Mouse (Mus musculus) megakaryocyte, adult 5-6 weeks (primary cell): ENCODE measurements around the gene Il11ra1. TPM values are rescaled to one million over a fixed set of nuclear protein-coding genes. Genes with fewer than 3 reads are reported as not detected.
"Not testable (repeated sequence)": the region's sequence is repeated elsewhere in the genome, so short reads cannot be mapped to it uniquely, and the experiment has no call there.

Experiments used
- ATAC-seq: 2 replicates; pipeline ENCODE4 v1.8.0; 2016; ENCODE audit warnings: mild to moderate bottlenecking, inconsistent platforms; ENCODE audit not compliant: poor library complexity, severe bottlenecking
- total RNA-seq, 2 experiments: library from RNA; stranded (forward) in 1 of 2; stranded (reverse) in 1 of 2; fragments of 153-499, 151-499 nt in 1 of 2; fragments of 221-1000, 200-1000 nt in 1 of 2; gene quantifications; 2 replicates each; pipeline versions ENCODE4 v1.2.3 to v1.2.4; 2015 to 2017

Gene Il11ra1
- total RNA-seq, 2 experiments from 2014 or later, result 13.4 to 52.1 TPM

GRCm38 (mm10) chr4:41678863-41679262 lies 20.9 kb upstream of the Il11ra1 start:
- ATAC-seq, result no peak

DNA sequence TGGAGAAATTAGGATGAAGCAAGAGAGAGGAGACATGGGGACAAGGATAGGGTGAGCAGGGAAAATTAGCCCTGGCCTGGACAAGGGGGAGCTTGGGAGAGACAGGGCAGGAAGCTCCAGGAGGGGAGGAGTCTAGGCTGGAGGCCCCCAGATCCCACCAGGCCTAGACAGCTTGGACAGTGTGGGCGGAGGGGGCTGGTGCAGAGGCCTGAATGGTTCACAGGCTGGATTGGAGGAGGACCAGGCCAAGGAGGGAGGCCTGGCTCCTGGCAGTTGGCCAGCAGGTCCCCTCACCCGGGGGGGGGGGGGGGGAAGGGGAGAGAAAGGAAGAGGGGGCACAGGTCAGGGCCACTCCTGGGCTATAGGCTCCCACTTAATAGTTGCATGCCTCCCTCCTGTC lies 20.5 kb upstream of the Il11ra1 start:
- no peak for ATAC-seq

GRCm38 (mm10) chr4:41681176-41681575 lies 18.6 kb upstream of the Il11ra1 start:
- no peak for ATAC-seq

DNA sequence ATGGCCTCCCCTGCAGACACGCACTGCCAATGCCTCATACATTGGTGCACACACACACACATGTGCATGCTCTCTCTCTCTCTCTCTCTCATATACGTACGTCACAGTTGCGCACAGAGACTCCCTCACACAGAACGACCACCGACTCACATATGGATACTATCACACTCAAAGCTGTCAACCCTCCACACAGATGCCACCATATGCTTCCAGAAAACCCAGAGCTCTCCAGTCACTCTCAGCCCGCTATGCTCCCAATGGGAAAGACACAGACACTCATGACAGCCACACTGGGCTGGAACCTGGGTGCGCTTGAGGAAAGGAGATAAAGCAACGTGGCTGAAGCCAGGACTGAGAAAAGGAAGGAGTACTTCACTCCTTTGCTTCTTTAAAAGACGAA lies 17.8 kb upstream of the Il11ra1 start:
- ATAC-seq, result no peak

DNA sequence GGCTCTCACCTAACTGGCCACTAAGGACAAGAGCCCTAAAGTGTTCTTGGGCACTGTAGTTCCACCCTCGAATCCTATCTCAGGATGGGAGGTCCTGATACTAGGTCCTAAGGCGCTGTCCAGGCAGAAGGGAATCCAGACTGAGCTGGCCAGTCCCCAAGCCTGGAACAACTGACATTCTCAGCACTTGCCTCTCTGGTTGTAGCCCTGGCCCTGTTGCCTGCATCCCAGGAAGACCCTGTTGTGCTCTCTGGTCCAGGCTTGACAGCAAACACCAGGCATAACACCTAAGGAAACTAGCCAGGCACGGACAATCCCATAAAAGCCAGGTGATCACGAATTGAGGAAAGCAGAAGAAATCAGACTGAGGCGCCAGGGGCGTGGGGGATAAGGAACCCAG lies 17.0 kb upstream of the Il11ra1 start:
- no peak for ATAC-seq

DNA sequence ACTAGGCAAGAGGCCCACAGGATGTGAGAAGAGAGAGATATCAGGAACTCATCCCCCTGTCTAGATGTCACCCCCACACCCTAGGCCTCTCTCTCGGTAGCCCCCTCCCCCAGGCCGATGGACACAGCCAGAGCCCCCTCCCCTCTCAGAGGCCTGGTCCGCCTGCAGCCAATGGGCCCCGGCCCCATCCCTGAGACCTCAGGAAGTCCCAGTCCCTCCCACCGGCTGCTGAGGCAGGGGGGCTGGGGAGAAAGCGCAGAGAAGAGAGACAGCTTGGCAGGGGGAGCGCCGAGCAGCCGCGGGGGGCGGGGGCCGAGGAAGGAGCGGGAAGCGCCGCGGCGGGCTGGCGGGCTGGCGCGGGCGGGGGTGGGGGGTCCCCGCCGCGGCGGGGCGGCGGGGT lies 16.5 kb upstream of the Il11ra1 start:
- not testable (repeated sequence) for ATAC-seq

DNA sequence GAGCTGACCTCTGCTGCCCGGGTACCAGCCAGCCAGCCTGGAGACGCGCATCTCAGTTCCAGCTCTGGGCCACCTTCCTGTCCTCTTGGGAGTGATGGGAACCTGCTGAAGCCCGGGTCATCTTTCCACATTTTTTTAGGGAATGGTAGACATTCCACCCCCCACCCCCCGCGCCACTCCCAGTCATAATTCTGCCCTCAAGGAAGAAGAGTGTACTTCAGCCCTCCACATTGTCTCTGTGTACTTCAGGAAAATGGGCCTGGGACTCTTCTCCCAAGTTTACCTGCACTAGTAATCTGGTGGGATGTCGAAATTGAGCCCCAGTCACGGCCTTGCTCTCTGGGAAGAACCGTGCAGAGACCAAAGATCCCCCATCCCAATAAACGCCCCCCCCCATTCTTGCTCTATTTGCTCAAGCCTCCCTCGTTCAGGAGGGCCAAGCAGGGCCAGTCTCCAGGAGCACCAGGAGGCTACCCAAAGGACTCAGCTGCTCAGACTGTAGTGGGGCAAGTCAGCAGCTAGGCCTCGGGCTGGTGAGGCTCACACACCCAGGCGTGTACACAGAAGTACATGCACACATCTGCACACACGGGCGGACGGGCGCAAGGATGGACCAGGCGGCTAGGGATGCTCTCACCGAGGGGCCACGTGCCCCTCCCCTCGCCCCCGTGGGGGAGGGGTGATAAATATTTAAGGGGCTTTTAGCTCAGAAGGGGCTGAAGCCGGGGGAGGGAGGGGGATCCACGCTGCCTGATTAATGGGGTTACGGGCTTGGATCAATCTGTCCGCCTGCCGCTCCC lies 15.5 kb upstream of the Il11ra1 start:
- not testable (repeated sequence) for ATAC-seq

- not testable (repeated sequence) for ATAC-seq
Measured at GRCm38 (mm10) chr4:41684931-41685453, 14.8 kb upstream of the Il11ra1 start.

GRCm38 (mm10) chr4:41685882-41686492 lies 13.8 kb upstream of the Il11ra1 start:
- ATAC-seq, result not testable (repeated sequence)

- not testable (repeated sequence) for ATAC-seq
Measured at GRCm38 (mm10) chr4:41688562-41688961, 11.2 kb upstream of the Il11ra1 start.

GRCm38 (mm10) chr4:41690014-41690413 lies 9.8 kb upstream of the Il11ra1 start:
- ATAC-seq, result not testable (repeated sequence)

- not testable (repeated sequence) for ATAC-seq
Measured at GRCm38 (mm10) chr4:41693511-41693910, 6.3 kb upstream of the Il11ra1 start.

- not testable (repeated sequence) for ATAC-seq
Measured at GRCm38 (mm10) chr4:41695800-41696199, 4.0 kb upstream of the Il11ra1 start.

DNA sequence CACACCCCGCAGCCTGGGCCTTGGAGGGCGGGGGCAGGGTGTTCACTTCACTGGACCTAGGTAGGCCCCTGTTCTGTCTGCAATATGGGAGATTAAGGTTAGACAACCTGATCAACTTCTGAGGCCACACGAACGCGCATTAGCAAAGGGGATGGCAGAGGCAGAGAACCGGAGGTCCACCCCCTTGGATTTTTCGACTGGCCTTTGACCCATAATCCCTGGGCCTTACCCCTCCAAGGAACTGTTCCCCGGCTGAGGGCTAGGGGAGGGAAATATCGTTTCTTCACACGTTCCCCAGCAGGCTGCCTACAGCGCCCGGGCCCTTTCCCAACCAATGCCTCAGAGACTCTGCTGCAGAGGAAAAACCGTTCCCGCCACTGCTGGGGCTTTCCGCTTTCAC lies 3.3 kb upstream of the Il11ra1 start:
- not testable (repeated sequence) for ATAC-seq

GRCm38 (mm10) chr4:41696930-41697841 lies 2.6 kb upstream of the Il11ra1 start, which contains the start of gene Cntfr:
TSS of gene Cntfr (minus strand) at chr4:41697089.
- ATAC-seq, result not testable (repeated sequence)

DNA sequence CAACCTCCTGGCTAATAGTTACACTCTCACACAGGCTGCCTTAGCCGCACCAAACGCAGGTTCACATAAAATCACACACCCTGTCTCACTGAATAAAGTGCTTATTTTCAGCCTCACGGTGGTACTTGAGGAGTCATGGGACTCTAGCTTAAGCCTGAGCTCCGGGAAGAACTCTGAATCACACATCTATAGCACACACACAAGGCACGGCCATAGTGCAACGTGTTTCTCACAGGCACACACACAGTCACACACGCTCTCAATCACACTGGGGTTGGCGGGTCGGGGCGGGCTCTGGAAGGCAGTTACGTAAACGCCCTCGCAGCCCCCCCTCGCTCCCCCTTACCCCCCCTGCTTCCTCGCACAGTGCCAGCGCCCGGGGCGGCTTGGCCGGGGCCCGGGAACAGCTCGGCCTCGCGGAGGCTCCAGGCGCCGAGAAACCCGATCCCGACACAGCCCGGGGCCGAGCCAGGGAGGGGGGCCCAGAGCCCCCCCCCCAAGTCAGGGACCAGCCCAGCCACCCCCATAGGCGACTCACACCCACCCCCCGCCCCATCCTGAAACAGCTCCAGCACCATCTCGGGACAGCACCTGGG lies 1.3 kb upstream of the Il11ra1 start:
- ATAC-seq, result not testable (repeated sequence)

DNA sequence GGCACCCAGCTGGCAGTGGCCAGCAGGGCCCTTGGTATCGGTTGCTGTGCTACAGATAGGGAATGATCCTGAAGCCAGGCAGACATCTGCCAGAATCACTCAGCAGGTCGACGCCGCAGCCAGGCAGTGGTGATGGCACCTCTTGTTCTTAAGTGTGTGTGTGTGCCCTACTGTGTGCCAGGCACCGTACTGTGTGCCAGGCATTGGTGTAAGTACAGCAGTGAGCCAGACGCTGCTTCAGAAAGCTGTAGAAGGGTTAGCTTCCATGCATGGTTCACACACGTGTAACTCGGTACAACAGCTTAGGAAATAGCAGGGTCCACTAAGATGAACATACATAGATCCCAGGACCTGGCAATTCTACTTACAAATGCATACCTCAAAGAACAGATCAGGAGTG lies 435 bp downstream of the Il11ra1 start:
- not testable (repeated sequence) for ATAC-seq

- ATAC-seq, result not testable (repeated sequence)
Measured at GRCm38 (mm10) chr4:41702226-41702625, 2.4 kb downstream of the Il11ra1 start.

GRCm38 (mm10) chr4:41704651-41705050 lies 4.9 kb downstream of the Il11ra1 start:
- no peak for ATAC-seq
